Mouse (Mus musculus): ENCODE data around the gene Paqr7. TPM values are rescaled to one million over a fixed set of nuclear protein-coding genes. Genes with fewer than 3 reads are reported as not detected.

The Paqr7 gene
- polyA plus RNA-seq, 1 experiment: 29.4 TPM

DNA sequence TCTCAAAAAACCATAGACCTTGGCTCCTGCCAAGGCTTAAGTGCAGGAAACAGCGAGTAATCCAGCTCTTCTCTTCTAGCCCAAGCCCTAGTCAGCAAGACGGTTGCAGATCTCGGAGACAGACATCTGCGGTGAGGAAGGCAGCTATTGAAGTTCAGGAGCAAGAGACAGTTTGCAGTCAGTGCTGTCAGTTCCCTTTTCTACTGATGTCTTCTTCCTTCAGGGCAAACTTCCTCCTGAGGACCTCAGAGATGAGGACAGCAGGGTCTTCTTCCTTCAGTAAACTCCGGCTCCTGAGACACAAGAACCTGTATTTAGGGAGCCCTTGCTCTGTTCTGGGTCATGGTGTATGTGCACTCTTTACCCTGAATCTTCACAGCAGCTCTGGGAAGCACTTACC is 29.7 kb downstream of the Paqr7 start:
- Histone ChIP-seq H3K27ac (ENCODE audit: insufficient read depth, low read length) (no peak overlapping the region), H3K4me1 (ENCODE audit: control insufficient read depth, insufficient read depth, insufficient read length) (no peaks in the 10 kb centered on the region), H3K27me3 (ENCODE audit: control insufficient read depth, insufficient read depth, low read length) (no peaks in the 10 kb centered on the region), H3K36me3 (ENCODE audit: control insufficient read depth, insufficient read depth, low read length) (peaks cover 26% of the 10 kb centered on the region), H3K4me3 (ENCODE audit: extremely low read depth, insufficient read depth, insufficient read length) (no peak overlapping the region)
- WGBS: 44% methylated on average over 5 of the region's 5 CpGs
- no peak for TF ChIP-seq CTCF (IDR thresholded peaks at IDR 0.05; ENCODE audit: extremely low read depth, insufficient read depth, insufficient read length, insufficient replicate concordance)
- no peak for TF ChIP-seq POLR2A (IDR thresholded peaks at IDR 0.05; ENCODE audit: low read depth, low read length)
- no peak for DNase-seq (ENCODE audit: low read depth in 1 of 2, low spot score in 2 of 2)

DNA sequence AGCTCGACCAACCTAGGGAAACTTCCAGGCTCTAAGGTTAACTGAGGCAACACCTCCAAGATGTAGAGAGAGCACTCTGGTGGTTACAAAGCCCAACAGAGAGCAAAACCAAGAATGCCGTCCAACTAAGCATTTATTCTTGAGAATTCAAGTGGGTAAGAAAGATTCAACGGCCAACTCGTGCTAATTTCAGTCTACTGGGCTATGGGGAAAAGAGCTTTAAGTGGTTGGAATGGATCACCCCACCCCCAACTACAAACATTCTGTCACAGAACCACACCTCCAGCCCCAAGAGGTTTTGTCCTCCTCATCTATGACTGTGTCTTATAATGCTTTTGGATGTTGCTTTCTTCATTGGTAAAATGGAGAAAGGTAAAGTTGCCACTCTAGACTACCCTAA is 36.4 kb downstream of the Paqr7 start:
- WGBS: 82% methylated on average over 4 of the region's 4 CpGs
- Histone ChIP-seq H3K27me3 (ENCODE audit: control insufficient read depth, insufficient read depth, low read length) (no peaks in the 10 kb centered on the region), H3K27ac (ENCODE audit: insufficient read depth, low read length) (no peak overlapping the region), H3K4me3 (ENCODE audit: extremely low read depth, insufficient read depth, insufficient read length) (no peak overlapping the region), H3K36me3 (ENCODE audit: control insufficient read depth, insufficient read depth, low read length) (peaks cover 22% of the 10 kb centered on the region), H3K4me1 (ENCODE audit: control insufficient read depth, insufficient read depth, insufficient read length) (no peaks in the 10 kb centered on the region; the same call in 1 of the 2 replicates)
- TF ChIP-seq POLR2A (IDR thresholded peaks at IDR 0.05; ENCODE audit: low read depth, low read length): no peak
- TF ChIP-seq CTCF (IDR thresholded peaks at IDR 0.05; ENCODE audit: extremely low read depth, insufficient read depth, insufficient read length, insufficient replicate concordance): no peak
- DNase-seq (ENCODE audit: low read depth in 1 of 2, low spot score in 2 of 2): no peak

DNA sequence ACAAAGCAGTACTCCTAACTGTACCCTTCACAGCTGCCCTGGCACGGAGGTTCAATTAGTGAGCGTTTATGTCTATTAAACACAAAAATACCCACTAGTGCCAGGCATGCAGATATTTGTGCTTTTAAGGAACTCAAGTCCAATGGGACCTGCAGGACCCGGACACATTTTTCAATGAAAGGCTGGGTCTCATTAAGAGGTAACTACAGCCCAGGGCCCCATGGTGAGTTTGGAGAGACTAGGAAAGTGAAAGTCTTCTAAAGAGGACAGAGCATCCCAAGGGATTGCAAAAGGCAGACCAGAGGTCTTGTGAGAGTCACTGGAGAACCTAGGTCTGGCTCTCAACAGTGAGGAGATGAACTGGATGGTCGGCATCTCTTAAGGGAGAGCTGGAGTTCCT is 36.9 kb downstream of the Paqr7 start:
- Histone ChIP-seq H3K4me1 (ENCODE audit: control insufficient read depth, insufficient read depth, insufficient read length) (no peaks in the 10 kb centered on the region; the same call in 1 of the 2 replicates), H3K27ac (ENCODE audit: insufficient read depth, low read length) (no peak overlapping the region), H3K4me3 (ENCODE audit: extremely low read depth, insufficient read depth, insufficient read length) (no peak overlapping the region), H3K27me3 (ENCODE audit: control insufficient read depth, insufficient read depth, low read length) (no peaks in the 10 kb centered on the region), H3K36me3 (ENCODE audit: control insufficient read depth, insufficient read depth, low read length) (peaks cover 19% of the 10 kb centered on the region)
- 87% methylated on average over 4 of the region's 4 CpGs for WGBS
- DNase-seq (ENCODE audit: low read depth in 1 of 2, low spot score in 2 of 2): no peak
- TF ChIP-seq POLR2A (IDR thresholded peaks at IDR 0.05; ENCODE audit: low read depth, low read length) (no peak), CTCF (IDR thresholded peaks at IDR 0.05; ENCODE audit: extremely low read depth, insufficient read depth, insufficient read length, insufficient replicate concordance) (no peak)

GRCm38 (mm10) chr4:134534124-134534886 is 37.8 kb downstream of the Paqr7 start:
- peaks cover 11% of the 10 kb centered on the region for H3K36me3 ChIP-seq (ENCODE audit: control insufficient read depth, insufficient read depth, low read length)
- DNase-seq (ENCODE audit: low read depth in 1 of 2, low spot score in 2 of 2): peak; percentile 32 to 74
- H3K4me3 ChIP-seq (ENCODE audit: extremely low read depth, insufficient read depth, insufficient read length): peak overlapping the region; percentile 81
- TF ChIP-seq POLR2A (IDR thresholded peaks at IDR 0.05; ENCODE audit: low read depth, low read length) (no peak), CTCF (IDR thresholded peaks at IDR 0.05; ENCODE audit: extremely low read depth, insufficient read depth, insufficient read length, insufficient replicate concordance) (no peak)
- no peaks in the 10 kb centered on the region; the same call in 1 of the 2 replicates for H3K4me1 ChIP-seq (ENCODE audit: control insufficient read depth, insufficient read depth, insufficient read length)
- WGBS: under 1% methylated on average over 57 of the region's 57 CpGs
- peak overlapping the region; percentile 64 for H3K27ac ChIP-seq (ENCODE audit: insufficient read depth, low read length)
- no peaks in the 10 kb centered on the region for H3K27me3 ChIP-seq (ENCODE audit: control insufficient read depth, insufficient read depth, low read length)

- TF ChIP-seq CTCF (IDR thresholded peaks at IDR 0.05; ENCODE audit: extremely low read depth, insufficient read depth, insufficient read length, insufficient replicate concordance) (no peak), POLR2A (IDR thresholded peaks at IDR 0.05; ENCODE audit: low read depth, low read length) (no peak; the same call in 1 of the 2 replicates)
- no peaks in the 10 kb centered on the region for H3K27me3 ChIP-seq (ENCODE audit: control insufficient read depth, insufficient read depth, low read length)
- H3K27ac ChIP-seq (ENCODE audit: insufficient read depth, low read length): peak within 1 kb of the TSS; percentile 64
- WGBS: 1% methylated on average over 68 of the region's 71 CpGs
- peak; percentile 85 to 97 for DNase-seq (ENCODE audit: low read depth in 1 of 2, low spot score in 2 of 2)
- peak within 1 kb of the TSS; percentile 81 for H3K4me3 ChIP-seq (ENCODE audit: extremely low read depth, insufficient read depth, insufficient read length)
- H3K36me3 ChIP-seq (ENCODE audit: control insufficient read depth, insufficient read depth, low read length): peaks cover 5% of the 10 kb centered on the region; the same call in 1 of the 2 replicates
- no peaks in the 10 kb centered on the region; the same call in 1 of the 2 replicates for H3K4me1 ChIP-seq (ENCODE audit: control insufficient read depth, insufficient read depth, insufficient read length)
Observed at GRCm38 (mm10) chr4:134534932-134535786, 38.7 kb downstream of the Paqr7 start, which contains the start of gene Mtfr1l. Gene Mtfr1l (minus strand): TSS chr4:134535387.

GRCm38 (mm10) chr4:134535787-134536151 is 39.3 kb downstream of the Paqr7 start:
- DNase-seq (ENCODE audit: low read depth in 1 of 2, low spot score in 2 of 2): no peak
- no peaks in the 10 kb centered on the region; the same call in 1 of the 2 replicates for H3K4me1 ChIP-seq (ENCODE audit: control insufficient read depth, insufficient read depth, insufficient read length)
- H3K4me3 ChIP-seq (ENCODE audit: extremely low read depth, insufficient read depth, insufficient read length): peak overlapping the region; percentile 81; the same call in 1 of the 2 replicates
- no peaks in the 10 kb centered on the region for H3K27me3 ChIP-seq (ENCODE audit: control insufficient read depth, insufficient read depth, low read length)
- no peak overlapping the region for H3K27ac ChIP-seq (ENCODE audit: insufficient read depth, low read length)
- peaks cover 3% of the 10 kb centered on the region; the same call in 1 of the 2 replicates for H3K36me3 ChIP-seq (ENCODE audit: control insufficient read depth, insufficient read depth, low read length)
- TF ChIP-seq POLR2A (IDR thresholded peaks at IDR 0.05; ENCODE audit: low read depth, low read length): no peak
- no peak for TF ChIP-seq CTCF (IDR thresholded peaks at IDR 0.05; ENCODE audit: extremely low read depth, insufficient read depth, insufficient read length, insufficient replicate concordance)
- 2% methylated on average over 8 of the region's 8 CpGs for WGBS
